Mouse (Mus musculus) bone marrow, adult 2 months (tissue): ENCODE measurements around the gene Steap3.

Experiments
- CTCF ChIP-seq: fragments of 200-500 bp; IDR thresholded peaks from 2 replicates; pipeline ENCODE4 v1.5.1; 2011; ENCODE audit warnings: low read length, control low read depth; ENCODE audit not compliant: control insufficient read depth, insufficient read depth
- POLR2A ChIP-seq: fragments of 200-500 bp; IDR thresholded peaks from 2 replicates; pipeline ENCODE4 v1.6.1; 2011; ENCODE audit warnings: low read depth, mild to moderate bottlenecking, control low read depth, low read length, borderline replicate concordance; ENCODE audit not compliant: control insufficient read depth

GRCm38 (mm10) chr1:120223613-120224012 is 48.9 kb downstream of the Steap3 start:
- TF ChIP-seq CTCF (no peak), POLR2A (no peak)
